Mouse (Mus musculus): ENCODE data around the gene Creb3l4.

GRCm38 (mm10) chr3:90255194-90255565, 11.9 kb upstream of the Creb3l4 start:
- TF ChIP-seq CTCF (IDR thresholded peaks at IDR 0.05; ENCODE audit: extremely low read depth, insufficient read depth, insufficient read length, insufficient replicate concordance) (no peak), POLR2A (IDR thresholded peaks at IDR 0.05; ENCODE audit: low read depth, low read length) (no peak)

Data from spleen, adult 2 months (tissue).